Mouse (Mus musculus): ENCODE results near the gene Smarce1. TPM values are rescaled to one million over a fixed set of nuclear protein-coding genes. Genes with fewer than 3 reads are reported as not detected.
"Not testable (repeated sequence)": the region's sequence is repeated elsewhere in the genome, so short reads cannot be mapped to it uniquely, and the experiment has no call there.

The Smarce1 gene
- total RNA-seq (2021), result 10 to 100 TPM; 92.4 to 98.6 TPM
- long read RNA-seq, experiment 1, transcript Smarce1-201 (11 exons, 2,919 nt), result major isoform, 77 of 105 reads
- long read RNA-seq, experiment 1, partial matches to known transcripts, result 5 of 105 reads
- long read RNA-seq, experiment 1, other reads (novel, unspliced or antisense), result 20 of 105 reads
- long read RNA-seq, experiment 2, transcript Smarce1-201 (11 exons, 2,919 nt), result major isoform, 71 of 83 reads
- long read RNA-seq, experiment 2, partial matches to known transcripts, result 2 of 83 reads
- long read RNA-seq, experiment 2, other reads (novel, unspliced or antisense), result 10 of 83 reads

DNA sequence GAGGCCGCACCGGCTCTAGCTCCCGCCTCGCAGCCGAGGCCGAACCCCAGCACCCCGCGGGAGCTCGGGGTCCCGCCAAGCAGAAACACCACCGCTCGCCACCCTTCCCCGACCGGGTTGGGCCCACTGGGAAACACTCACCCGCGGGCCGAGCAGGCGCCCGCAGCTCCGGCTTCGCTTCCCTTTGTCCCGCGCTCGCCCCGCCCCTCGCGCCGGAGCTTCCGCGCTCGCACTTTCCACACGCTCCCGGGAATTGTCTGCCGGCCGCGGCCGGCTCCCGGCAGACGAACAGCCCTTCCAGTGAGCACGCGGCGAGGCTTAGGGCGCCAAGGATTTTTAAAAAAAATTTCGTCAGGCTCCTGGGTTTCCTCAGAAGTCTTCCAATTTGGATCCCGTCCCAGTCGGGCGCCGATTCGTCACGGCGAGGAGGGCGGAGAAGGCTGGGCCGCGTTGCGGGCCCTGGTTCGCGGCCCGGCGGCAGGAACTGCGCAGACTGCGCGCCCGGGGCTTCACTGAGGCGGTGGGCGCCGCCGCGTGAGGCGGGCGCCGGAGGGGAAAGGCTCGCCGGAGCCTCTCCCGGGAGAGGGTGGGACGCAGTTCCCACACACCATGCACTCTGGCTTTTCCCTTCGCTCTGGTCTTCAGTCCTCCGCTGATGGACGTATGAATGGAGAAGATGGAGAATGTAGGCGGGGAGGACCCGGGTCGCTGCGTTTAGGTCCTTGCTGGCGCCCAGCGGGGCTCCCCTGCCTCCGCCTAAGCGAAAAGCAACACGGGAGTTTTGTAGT, at the start of gene Smarce1:
Smarce1 (minus strand) TSS at position 757 of the 788 bp plus-strand sequence.
- peak; percentile 63 to 84 for DNase-seq (ENCODE audit: low spot score in 2 of 2)

GRCm38 (mm10) chr11:99279986-99280385, 49.2 kb upstream of the Smarce1 start:
- DNase-seq (ENCODE audit: low spot score in 2 of 2), result no peak

DNA sequence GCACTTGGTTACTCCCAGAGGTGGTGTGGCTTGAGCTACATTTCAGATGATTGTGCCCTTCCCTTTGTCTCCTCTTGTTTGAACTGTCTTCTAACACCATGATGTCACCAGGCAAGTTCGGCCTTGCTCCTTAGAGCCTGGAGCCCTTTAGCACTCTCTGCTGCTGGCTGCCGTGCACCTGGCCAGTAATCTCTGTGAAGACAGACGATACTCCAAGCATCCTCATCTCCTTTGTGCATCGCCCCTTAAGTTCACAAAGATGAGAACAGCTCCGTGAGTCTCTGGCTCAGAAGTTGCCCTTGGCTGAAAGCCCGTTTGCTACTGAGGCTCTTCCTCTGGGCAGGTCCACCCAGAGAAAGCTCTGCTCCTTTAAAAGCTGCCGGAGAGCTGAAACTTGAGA, 46.0 kb upstream of the Smarce1 start:
- DNase-seq (ENCODE audit: low spot score in 2 of 2), result no peak

- no peak for DNase-seq (ENCODE audit: low spot score in 2 of 2)
Observed at GRCm38 (mm10) chr11:99275624-99276023, 44.8 kb upstream of the Smarce1 start.

GRCm38 (mm10) chr11:99272721-99273120, 41.9 kb upstream of the Smarce1 start:
- DNase-seq (ENCODE audit: low spot score in 2 of 2), result no peak

DNA sequence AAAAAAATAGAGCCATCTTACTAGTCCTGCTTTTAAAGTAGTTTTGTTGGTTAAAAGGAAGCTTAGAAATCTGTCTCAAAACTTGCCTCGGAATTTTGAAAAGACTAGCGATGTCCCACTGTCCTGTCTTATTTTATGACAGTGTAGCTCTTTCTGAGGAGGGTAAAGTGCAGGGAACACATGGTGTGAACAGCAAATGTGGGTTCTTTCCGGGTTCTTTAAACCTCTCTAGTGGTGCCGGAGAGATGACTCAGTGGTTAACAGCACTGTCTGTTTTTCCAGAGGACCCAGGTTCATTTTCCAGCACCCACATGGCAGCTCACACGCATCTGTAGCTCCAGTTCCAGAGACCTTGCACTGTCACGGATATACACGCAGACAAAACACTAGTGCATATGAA, 38.4 kb upstream of the Smarce1 start:
- no peak for DNase-seq (ENCODE audit: low spot score in 2 of 2)

- no peak for DNase-seq (ENCODE audit: low spot score in 2 of 2)
Observed at GRCm38 (mm10) chr11:99265796-99266195, 35.0 kb upstream of the Smarce1 start.

GRCm38 (mm10) chr11:99265220-99265619, 34.4 kb upstream of the Smarce1 start:
- DNase-seq (ENCODE audit: low spot score in 2 of 2), result no peak

DNA sequence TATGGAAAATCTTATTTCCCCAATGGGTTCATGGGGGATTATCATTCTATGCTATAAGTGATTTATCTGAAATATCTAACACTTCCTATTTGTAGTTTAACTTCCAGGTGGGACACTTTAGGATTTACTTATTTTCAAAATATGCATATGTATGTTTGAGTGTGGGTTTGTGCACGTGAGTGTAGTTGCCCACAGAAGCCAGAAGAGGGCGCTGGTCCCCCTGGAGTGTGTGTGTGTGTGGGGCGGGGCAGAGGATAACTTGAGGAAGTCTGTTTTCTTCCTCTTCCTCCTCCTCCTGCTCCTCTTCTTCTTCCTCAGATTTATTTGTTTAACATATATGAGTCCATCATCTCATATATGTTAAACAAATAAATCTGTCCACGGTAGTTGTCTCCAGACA, 25.4 kb upstream of the Smarce1 start:
- DNase-seq (ENCODE audit: low spot score in 2 of 2), result no peak

GRCm38 (mm10) chr11:99255316-99255715, 24.5 kb upstream of the Smarce1 start:
- DNase-seq (ENCODE audit: low spot score in 2 of 2), result no peak

DNA sequence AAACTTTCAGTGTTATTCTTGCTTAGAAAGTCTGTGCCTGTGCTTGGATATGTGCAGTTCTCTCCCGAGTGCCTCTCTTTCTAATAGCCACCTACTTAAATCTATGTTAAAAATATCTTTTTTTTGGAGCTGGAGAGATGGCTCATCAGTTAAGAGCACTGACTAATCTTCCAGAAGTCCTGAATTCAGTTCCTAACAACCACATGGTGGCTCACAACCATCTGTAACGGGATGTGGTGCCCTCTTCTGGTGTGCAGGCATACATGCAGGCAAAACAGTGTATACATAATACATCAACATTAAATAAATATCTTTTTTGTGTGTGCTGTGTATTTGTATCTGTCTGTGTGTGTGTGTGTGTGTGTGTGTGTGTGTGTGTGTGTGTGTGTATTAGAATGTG, 23.1 kb upstream of the Smarce1 start:
- no peak for DNase-seq (ENCODE audit: low spot score in 2 of 2)

DNA sequence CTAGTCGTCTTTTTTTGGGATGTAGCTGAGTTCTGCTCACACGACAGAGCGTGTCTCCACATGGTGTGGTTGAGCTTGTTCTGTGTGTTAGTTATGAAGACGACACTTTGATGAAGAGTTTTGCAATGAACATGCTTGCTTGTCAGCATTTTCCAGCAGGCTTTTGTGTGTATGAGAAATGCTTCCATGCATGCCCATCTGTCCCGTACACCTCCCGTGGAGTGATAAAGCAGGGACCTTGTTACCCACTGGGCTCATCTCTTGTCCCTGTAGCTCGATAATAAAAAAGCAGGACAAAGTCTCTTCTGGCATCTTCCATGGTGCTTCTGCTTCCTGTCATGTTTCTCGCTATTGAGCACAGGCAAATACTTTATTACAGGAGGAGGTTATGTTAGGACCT, 21.9 kb upstream of the Smarce1 start:
- DNase-seq (ENCODE audit: low spot score in 2 of 2), result no peak

GRCm38 (mm10) chr11:99250666-99251065, 19.8 kb upstream of the Smarce1 start:
- no peak for DNase-seq (ENCODE audit: low spot score in 2 of 2)

GRCm38 (mm10) chr11:99250241-99250640, 19.4 kb upstream of the Smarce1 start:
- no peak for DNase-seq (ENCODE audit: low spot score in 2 of 2)

- no peak for DNase-seq (ENCODE audit: low spot score in 2 of 2)
Observed at GRCm38 (mm10) chr11:99249115-99249514, 18.3 kb upstream of the Smarce1 start.

DNA sequence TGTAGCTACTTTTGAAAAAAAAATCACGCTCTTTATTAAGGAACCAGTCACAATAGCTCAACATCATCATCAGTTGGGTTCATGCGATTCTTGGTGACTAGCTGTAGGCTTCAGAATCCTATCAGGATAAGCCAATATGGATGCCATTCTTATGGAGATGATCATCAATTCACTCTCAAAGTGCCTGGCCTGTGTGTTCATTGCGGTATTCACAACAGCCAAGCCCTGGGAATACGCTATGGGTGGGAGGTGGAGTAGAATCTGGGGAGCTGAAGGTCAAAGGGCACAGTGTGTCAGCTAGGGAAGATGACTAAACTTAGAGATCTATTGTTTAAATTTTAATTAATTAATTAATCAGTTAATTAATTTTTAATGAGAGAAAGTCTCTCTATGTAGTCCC, 17.1 kb upstream of the Smarce1 start:
- DNase-seq (ENCODE audit: low spot score in 2 of 2), result no peak

GRCm38 (mm10) chr11:99244519-99244918, 13.7 kb upstream of the Smarce1 start:
- not testable (repeated sequence) for DNase-seq (ENCODE audit: low spot score in 2 of 2)

- no peak for DNase-seq (ENCODE audit: low spot score in 2 of 2)
Observed at GRCm38 (mm10) chr11:99243820-99244374, 13.1 kb upstream of the Smarce1 start, which contains the start of gene Krt222. Gene Krt222, minus strand, starts transcription at chr11:99244085.

- no peak for DNase-seq (ENCODE audit: low spot score in 2 of 2)
Observed at GRCm38 (mm10) chr11:99243200-99243819, 12.5 kb upstream of the Smarce1 start.

DNA sequence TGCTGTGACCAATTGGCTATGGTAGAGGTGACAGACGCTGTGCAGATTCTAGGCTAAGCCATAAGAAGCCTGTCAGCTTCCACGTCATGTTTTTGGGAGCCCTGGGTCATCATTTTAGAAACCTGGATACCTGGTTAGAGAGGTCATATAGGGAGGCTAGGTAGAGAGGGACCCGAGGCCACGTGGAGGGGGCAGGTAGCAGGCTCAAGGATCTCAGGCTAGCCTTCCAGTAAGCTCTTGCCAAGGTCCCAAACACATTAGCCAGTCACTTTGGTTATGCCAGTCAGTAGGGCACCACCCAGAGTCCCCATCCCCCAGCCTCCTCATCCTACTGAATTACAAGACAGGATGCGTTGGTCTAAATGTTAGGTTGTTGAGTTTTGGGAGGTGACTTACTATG, 11.2 kb upstream of the Smarce1 start:
- no peak for DNase-seq (ENCODE audit: low spot score in 2 of 2)

- no peak for DNase-seq (ENCODE audit: low spot score in 2 of 2)
Observed at GRCm38 (mm10) chr11:99238468-99238867, 7.7 kb upstream of the Smarce1 start.

All from gastrocnemius, postnatal 4 days (tissue).